Mouse (Mus musculus) CD4-positive, CD25-positive, alpha-beta regulatory T cell, adult 2 months (primary cell): ENCODE data around the gene Rpsa.
A peak's percentile ranks its signal among the peaks of the same experiment; 100 is the strongest.
"Not testable (repeated sequence)": the region's sequence is repeated elsewhere in the genome, so short reads cannot be mapped to it uniquely, and the experiment has no call there.

ENCODE experiments used
- DNase-seq: peaks from one replicate; pipeline ENCODE4 v3.0.0-alpha.2; 2012; ENCODE audit warnings: low read depth, low spot score

Rpsa gene

DNA sequence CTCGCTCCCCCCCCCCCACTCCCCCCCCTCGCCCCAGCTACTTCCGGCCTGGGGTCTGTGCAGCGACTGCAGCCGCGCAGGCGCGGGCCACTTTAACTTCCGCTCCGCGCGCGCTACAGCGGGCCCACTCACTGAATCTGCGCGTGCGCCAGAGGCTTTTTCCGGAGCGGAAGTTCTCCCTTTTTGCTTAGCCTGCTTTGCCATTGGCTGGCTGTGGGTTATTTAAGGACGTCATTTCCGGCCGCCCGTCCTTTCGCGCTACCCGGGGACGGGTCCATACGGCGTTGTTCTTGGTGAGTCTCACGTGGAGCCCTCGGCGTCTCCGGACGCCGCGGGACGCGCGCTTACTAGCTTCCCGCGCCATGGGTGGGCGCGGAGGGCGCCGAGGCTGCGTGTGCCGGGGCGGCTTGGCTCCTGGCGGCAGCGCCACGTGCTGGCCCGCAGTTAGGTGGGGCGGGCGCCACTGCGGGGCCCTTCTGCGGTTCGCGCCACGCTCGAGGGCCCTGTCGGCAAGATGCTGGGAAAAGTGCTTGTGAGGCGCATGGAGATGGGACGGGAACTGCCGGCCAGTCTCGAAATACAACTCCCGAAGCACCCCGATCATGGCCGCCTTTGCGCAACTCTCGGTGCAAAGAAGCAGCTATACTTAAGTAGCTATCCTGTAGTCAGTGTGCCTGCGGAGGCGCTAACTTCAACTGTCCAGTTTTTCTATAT lies at the start of gene Rpsa:
Gene Rpsa, plus strand, starts transcription at position 152 of the 714 bp plus-strand sequence.
- DNase-seq = peak; percentile 99

DNA sequence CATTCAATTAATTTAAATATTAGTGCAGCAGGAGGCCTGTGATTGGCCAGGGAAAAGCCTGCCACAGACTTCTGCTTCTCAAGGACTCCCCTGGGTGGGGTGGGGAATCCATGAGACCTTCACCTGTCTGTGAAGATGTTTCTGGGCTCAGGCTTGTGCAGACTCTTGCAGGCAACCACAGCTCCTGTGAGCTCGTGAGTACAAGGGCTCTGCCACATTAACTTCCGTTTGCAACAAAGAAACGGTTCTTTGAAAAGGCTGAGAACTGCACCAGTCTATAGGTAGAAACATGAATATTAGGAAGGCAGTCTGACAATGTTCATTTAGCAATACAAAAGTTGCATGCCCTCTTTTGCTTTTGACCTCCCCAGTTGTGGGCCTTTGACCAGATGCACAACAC lies 49.2 kb upstream of the Rpsa start:
- peak; percentile 64 for DNase-seq

DNA sequence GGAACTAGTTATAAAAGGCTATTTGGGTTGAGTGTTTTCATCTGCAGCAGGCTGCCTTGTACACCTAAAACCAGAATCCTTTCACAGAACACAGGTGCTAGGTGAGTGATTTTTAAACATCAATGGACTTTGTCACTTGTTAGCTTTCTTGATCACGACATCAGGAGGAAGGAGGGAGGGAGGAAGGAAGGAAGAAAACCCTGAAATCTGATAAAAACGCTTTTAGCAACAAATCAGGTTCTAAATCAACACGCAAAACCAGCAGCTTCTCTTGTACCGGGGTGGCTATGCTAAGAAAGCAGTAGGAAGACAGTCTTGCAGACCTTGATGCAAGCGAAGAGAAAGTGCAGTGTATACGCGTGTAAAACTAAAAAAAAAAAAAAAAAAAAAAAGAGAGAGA lies 47.6 kb upstream of the Rpsa start:
- DNase-seq = peak; percentile 61

DNA sequence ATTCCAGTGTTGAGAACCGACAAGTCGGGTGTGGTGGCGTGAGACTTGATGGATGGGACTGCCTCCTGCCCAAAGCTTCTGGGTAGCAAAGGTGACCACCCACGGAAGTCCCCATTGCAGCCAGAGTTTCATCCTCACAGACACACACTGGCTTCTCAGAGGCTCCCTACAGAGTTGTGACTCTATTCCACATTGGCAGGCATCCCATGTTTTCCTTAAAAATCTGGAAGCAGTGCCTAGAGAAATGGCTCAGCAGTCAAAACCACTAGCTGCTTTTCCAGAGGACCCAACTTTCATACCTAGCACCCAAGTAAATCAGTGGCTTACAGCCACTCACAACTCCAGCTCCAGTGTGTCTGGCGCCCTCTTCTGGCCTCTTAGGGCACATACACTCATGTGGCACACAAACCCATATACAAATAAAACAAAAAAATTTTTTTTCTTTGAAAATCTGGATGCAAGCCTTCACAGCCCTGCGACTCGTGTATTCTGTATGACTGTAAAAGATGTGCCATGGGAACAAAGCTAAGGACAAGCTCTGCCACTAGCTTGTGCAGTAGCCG lies 46.9 kb upstream of the Rpsa start:
- DNase-seq = peak; percentile 48

- peak; percentile 67 for DNase-seq
Measured at GRCm38 (mm10) chr9:120081247-120081646, 46.2 kb upstream of the Rpsa start.

- DNase-seq = no peak
Measured at GRCm38 (mm10) chr9:120081967-120082366, 45.5 kb upstream of the Rpsa start.

GRCm38 (mm10) chr9:120082691-120083090 lies 44.8 kb upstream of the Rpsa start:
- peak; percentile 71 for DNase-seq

- DNase-seq = no peak
Measured at GRCm38 (mm10) chr9:120083158-120083894, 44.2 kb upstream of the Rpsa start.

DNA sequence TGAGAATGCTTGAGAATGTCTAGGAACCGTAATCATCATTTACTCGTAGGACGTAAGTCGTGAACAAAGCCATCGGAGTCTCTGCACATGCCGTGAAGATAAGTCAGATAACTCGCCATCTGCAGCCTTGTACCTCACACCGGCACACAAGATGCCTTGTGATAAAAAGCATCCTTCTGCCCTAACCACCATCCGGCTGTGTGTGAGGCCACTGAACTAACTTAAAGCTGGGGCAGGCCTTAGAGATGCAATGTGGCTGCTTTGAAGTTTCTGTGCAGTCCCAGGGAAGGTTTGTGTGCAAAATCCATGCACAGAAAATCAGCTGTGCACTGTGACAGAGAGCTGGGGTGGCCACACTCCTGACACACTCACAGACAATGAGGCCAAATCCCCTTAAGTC lies 43.1 kb upstream of the Rpsa start:
- peak; percentile 63 for DNase-seq

- DNase-seq = no peak
Measured at GRCm38 (mm10) chr9:120089125-120089524, 38.4 kb upstream of the Rpsa start.

DNA sequence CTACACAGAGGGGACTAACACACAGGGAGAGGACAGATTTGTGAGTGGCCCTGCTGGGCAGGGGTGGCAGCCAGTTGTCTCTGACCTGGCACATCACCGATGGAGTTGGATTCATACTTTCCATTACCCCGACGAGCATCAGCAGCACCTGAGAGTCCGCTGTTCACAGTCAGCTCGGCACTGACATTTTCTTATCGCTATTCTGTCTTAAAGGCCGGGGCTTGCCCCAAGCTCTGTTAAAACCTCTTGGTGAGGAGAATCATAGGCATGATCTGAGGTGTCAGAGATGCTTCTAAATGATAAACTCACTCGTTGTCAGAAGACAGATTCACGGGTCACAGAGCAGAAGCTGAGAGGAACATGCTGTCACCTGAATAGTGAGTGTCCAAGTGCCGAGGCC lies 36.4 kb upstream of the Rpsa start:
- DNase-seq = peak; percentile 77

- peak; percentile 78 for DNase-seq
Measured at GRCm38 (mm10) chr9:120091696-120092238, 35.7 kb upstream of the Rpsa start, which contains the start of gene Ccr8. Gene Ccr8, plus strand, starts transcription at chr9:120092114.

DNA sequence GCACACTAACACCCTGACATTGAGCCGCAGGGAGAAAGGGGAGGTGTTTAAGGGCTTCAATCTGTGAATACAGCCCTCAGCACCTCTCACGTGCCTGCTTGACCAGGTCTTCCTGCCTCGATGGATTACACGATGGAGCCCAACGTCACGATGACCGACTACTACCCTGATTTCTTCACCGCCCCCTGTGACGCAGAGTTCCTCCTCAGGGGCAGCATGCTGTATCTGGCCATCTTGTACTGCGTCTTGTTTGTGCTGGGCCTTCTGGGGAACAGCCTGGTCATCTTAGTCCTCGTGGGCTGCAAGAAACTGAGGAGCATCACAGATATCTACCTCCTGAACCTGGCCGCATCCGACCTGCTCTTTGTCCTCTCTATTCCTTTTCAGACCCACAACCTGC lies 33.8 kb upstream of the Rpsa start:
- DNase-seq = no peak

- DNase-seq = peak; percentile 74
Measured at GRCm38 (mm10) chr9:120095886-120096285, 31.6 kb upstream of the Rpsa start.

- DNase-seq = peak; percentile 85
Measured at GRCm38 (mm10) chr9:120098682-120099081, 28.8 kb upstream of the Rpsa start.

DNA sequence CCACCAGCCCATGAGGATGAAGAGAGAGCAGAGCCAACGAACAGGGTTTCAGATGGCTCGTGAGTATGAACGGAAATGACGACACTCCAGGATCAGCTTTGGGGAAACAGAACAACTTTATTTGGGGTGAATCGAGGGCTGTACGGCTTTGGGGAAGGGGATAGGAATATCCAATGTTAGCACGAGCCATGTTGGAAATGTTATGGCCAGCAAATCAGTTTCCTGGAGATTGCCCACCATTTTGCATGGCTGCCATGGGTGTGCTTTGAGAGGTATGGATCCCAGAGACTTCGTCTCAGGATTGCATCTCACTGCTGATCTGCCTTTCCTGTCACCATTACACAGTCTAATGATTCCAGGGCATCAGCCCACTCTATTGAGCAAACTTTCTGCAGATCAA lies 28.2 kb upstream of the Rpsa start:
- no peak for DNase-seq

- no peak for DNase-seq
Measured at GRCm38 (mm10) chr9:120101165-120101564, 26.3 kb upstream of the Rpsa start.

- DNase-seq = not testable (repeated sequence)
Measured at GRCm38 (mm10) chr9:120108953-120109352, 18.5 kb upstream of the Rpsa start.

DNA sequence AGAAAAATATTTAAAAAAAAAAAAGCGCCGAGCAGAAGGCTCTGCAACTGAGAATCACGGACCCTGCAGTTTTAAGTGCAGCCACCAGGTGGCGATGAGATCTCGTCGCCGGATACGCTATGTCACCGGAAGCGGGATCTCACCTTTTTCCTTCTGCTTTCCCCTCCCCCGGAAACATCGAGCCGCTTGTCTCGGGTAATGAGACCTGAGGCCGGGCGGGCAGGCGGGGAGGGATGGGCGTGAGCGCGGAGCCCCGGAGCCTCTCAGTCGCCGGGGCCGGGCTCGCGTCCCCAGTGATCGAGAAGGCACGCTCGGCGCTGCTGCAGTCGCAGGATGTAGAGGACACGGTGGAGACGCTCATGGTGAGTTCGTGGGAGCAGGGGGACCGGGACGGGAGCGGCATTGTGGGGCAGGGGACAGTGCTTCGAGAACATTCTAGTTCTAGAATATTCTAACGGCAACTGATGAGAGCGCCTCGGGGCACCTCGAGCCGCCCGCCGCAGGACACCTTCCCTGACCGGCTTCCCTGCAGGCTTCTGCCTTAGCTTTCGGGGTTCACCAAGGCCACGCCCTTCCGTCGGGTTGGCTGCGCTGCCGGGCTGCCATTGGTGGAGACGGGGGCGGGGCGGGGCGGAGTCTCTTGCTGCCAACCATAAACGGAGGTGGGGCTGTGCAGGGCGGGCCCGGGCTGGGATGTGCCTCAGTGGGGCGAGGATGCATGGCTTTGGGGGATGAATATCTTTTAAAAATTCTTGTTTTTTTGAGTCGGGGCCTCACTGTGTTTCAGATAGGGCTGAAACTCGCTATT lies 17.1 kb upstream of the Rpsa start, which contains the start of gene Slc25a38:
Gene Slc25a38, plus strand, starts transcription at position 164 of the 808 bp plus-strand sequence.
- peak; percentile 97 for DNase-seq

GRCm38 (mm10) chr9:120111156-120111945 lies 16.1 kb upstream of the Rpsa start:
- no peak for DNase-seq

DNA sequence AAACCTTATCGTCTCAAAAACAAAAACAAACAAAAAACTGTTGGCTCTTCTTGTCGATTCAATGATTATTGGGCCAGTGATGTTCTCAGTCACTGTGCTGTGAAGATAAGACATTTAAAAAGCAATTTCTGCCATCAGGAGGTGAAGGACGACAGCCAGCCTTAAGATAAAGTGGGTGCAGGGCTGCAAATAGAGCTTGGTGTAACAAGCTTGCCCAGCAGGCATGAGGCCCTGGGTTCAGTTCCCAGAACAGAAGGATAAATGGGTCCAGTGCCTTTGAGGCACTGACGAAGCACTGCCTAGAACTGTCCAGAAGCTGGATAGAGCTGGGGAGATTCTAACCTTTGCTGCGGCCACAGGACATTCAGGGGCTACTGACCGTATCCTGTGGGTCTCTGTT lies 15.0 kb upstream of the Rpsa start:
- DNase-seq = no peak
